Mouse (Mus musculus) heart, postnatal 0 days (tissue): ENCODE measurements around the gene Eef2. TPM values are rescaled to one million over a fixed set of nuclear protein-coding genes. Genes with fewer than 3 reads are reported as not detected.

Source experiments
- ATAC-seq: fragments of 200-750 bp; cut with Nextera tagmentation; 2 replicates; pipeline ENCODE4 v1.8.0; 2017; ENCODE audit warnings: low read depth, moderate number of reproducible peaks, moderate library complexity; ENCODE audit not compliant: insufficient read depth
- DNase-seq: peaks from one replicate; pipeline ENCODE4 v3.0.0-alpha.2; 2016; ENCODE audit warnings: low spot score
- H3K27ac ChIP-seq: fragments of 300-500 bp; sonication (generic); 2 replicates; pipeline ENCODE4 v1.5.1; 2014; ENCODE audit warnings: low read depth, mild to moderate bottlenecking
- H3K27me3 ChIP-seq: fragments of 300-500 bp; sonication (generic); 2 replicates; pipeline ENCODE4 v1.6.1; 2014; ENCODE audit warnings: low read length, mixed read lengths; ENCODE audit not compliant: control insufficient read depth, insufficient read depth
- H3K36me3 ChIP-seq: fragments of 300-500 bp; sonication (generic); replicated peaks from 2 replicates; pipeline ENCODE4 v1.6.1; 2014; ENCODE audit warnings: low read length, mixed read lengths; ENCODE audit not compliant: control insufficient read depth, insufficient read depth
- H3K4me1 ChIP-seq: fragments of 300-500 bp; sonication (generic); 2 replicates; pipeline ENCODE4 v1.6.1; 2014; ENCODE audit warnings: antibody characterized with exemption; ENCODE audit not compliant: control insufficient read depth, insufficient read depth
- H3K4me2 ChIP-seq: fragments of 300-500 bp; sonication (generic); 2 replicates; pipeline ENCODE4 v1.6.1; 2014; ENCODE audit warnings: low read depth, mild to moderate bottlenecking, low read length, moderate library complexity
- H3K4me3 ChIP-seq: fragments of 300-500 bp; sonication (generic); 2 replicates; pipeline ENCODE4 v1.5.1; 2014; ENCODE audit warnings: low read depth, low read length
- H3K9ac ChIP-seq: fragments of 300-500 bp; sonication (generic); replicated peaks from 2 replicates; pipeline ENCODE4 v1.6.1; 2014; ENCODE audit warnings: low read depth, low read length, mixed read lengths
- H3K9me3 ChIP-seq: fragments of 300-500 bp; sonication (generic); replicated peaks from 2 replicates; pipeline ENCODE4 v1.6.1; 2016; ENCODE audit warnings: low read length; ENCODE audit not compliant: control insufficient read depth
- CTCF ChIP-seq: IDR thresholded peaks from 2 replicates; pipeline ENCODE4 v1.5.1; 2016; ENCODE audit warnings: antibody characterized with exemption, control low read depth, low read depth
- EP300 ChIP-seq: IDR thresholded peaks from 2 replicates; pipeline ENCODE4 v1.6.1; 2016; ENCODE audit warnings: antibody characterized with exemption, low read depth
- WGBS: fragments of 180-500 bp; shearing (Covaris S2); extraction: QIAGEN DNeasy Blood & Tissue Kit; methylation state at CpG from one replicate; pipeline ENCODE4 v1.1.7; 2014; 5-methylcytosine and 5-hydroxymethylcytosine counted together
- polyA plus RNA-seq: library from polyadenylated mRNA; unstranded; fragments of >200 nt; fragmentation: Nextera tagmentation; extraction: Ambion mirVana; gene quantifications from 2 replicates; pipeline ENCODE4 v1.2.1, GENCODE M21; 2015
- total RNA-seq: library from RNA; depleted of rRNA; stranded (reverse); fragments of >200 nt; gene quantifications from 2 replicates; pipeline ENCODE4 v1.2.3, GENCODE M21; 2014; ENCODE audit warnings: low replicate concordance

The Eef2 gene
- total and polyA plus RNA-seq, 2 experiments from 2014 or later: 370 to 1,828 TPM

GRCm38 (mm10) chr10:81137252-81138130 is 38.9 kb upstream of the Eef2 start:
- Histone ChIP-seq H3K9me3 (no peaks in the 10 kb centered on the region), H3K4me1 (peaks cover 49% of the 10 kb centered on the region), H3K9ac (peak overlapping the region; percentile 98), H3K27ac (peak overlapping the region; percentile 99), H3K4me3 (peak overlapping the region; percentile 100), H3K27me3 (no peaks in the 10 kb centered on the region), H3K4me2 (peak overlapping the region; percentile 100), H3K36me3 (0 out of 2 replicates have a peak, but pooled peaks cover 3% of the 10 kb centered on the region)
- under 1% methylated on average over 75 of the region's 89 CpGs for WGBS
- DNase-seq (peak; percentile 98), ATAC-seq (peak; percentile 88)
- no peak for TF ChIP-seq CTCF
- TF ChIP-seq EP300: 0 out of 2 replicates have a peak, but pooled peaks have one; percentile 1

- Histone ChIP-seq H3K27me3 (no peaks in the 10 kb centered on the region), H3K9me3 (no peaks in the 10 kb centered on the region), H3K36me3 (0 out of 2 replicates have a peak, but pooled peaks cover 3% of the 10 kb centered on the region), H3K27ac (peak overlapping the region; percentile 92), H3K4me1 (peaks cover 55% of the 10 kb centered on the region), H3K9ac (peak overlapping the region; percentile 80), H3K4me3 (peak overlapping the region; percentile 74), H3K4me2 (peak overlapping the region; percentile 92)
- WGBS: 2% methylated on average over 19 of the region's 24 CpGs
- peak; percentile 38; the same call in 1 of the 2 replicates for TF ChIP-seq EP300
- no peak for TF ChIP-seq CTCF
- peak; percentile 1; the same call in 1 of the 2 replicates for ATAC-seq
- peak; percentile 54 for DNase-seq
Observed at GRCm38 (mm10) chr10:81138131-81138782, 38.2 kb upstream of the Eef2 start.

- 50% methylated on average over 11 of the region's 11 CpGs for WGBS
- Histone ChIP-seq H3K4me1 (peaks cover 55% of the 10 kb centered on the region), H3K9me3 (no peaks in the 10 kb centered on the region), H3K27ac (peak overlapping the region; percentile 92), H3K4me3 (peak overlapping the region; percentile 74), H3K36me3 (peaks cover 9% of the 10 kb centered on the region), H3K4me2 (peak overlapping the region; percentile 92), H3K9ac (peak overlapping the region; percentile 80), H3K27me3 (no peaks in the 10 kb centered on the region)
- no peak for TF ChIP-seq EP300
- no peak for TF ChIP-seq CTCF
- DNase-seq (peak; percentile 17), ATAC-seq (no peak)
Observed at GRCm38 (mm10) chr10:81138821-81139528, 37.5 kb upstream of the Eef2 start.

GRCm38 (mm10) chr10:81139529-81139846 is 36.9 kb upstream of the Eef2 start:
- H3K4me2 ChIP-seq: peak overlapping the region; percentile 92
- WGBS: 83% methylated on average over 4 of the region's 4 CpGs
- peak overlapping the region; percentile 92; the same call in 1 of the 2 replicates for H3K27ac ChIP-seq
- peak overlapping the region; percentile 74 for H3K4me3 ChIP-seq
- DNase-seq (no peak), ATAC-seq (no peak)
- H3K4me1 ChIP-seq: peaks cover 55% of the 10 kb centered on the region
- peak overlapping the region; percentile 80 for H3K9ac ChIP-seq
- TF ChIP-seq CTCF (no peak), EP300 (no peak)
- H3K27me3 ChIP-seq: no peaks in the 10 kb centered on the region
- H3K9me3 ChIP-seq: no peaks in the 10 kb centered on the region
- peaks cover 14% of the 10 kb centered on the region for H3K36me3 ChIP-seq

- peaks cover 19% of the 10 kb centered on the region for H3K36me3 ChIP-seq
- H3K27me3 ChIP-seq: no peaks in the 10 kb centered on the region
- WGBS: 39% methylated on average over 8 of the region's 8 CpGs
- H3K4me2 ChIP-seq: peak overlapping the region; percentile 92
- H3K9me3 ChIP-seq: no peaks in the 10 kb centered on the region
- DNase-seq (no peak), ATAC-seq (no peak)
- H3K4me3 ChIP-seq: peak overlapping the region; percentile 74
- TF ChIP-seq EP300 (no peak), CTCF (no peak)
- peaks cover 53% of the 10 kb centered on the region for H3K4me1 ChIP-seq
- H3K9ac ChIP-seq: peak overlapping the region; percentile 80
- H3K27ac ChIP-seq: peak overlapping the region; percentile 92
Observed at GRCm38 (mm10) chr10:81140005-81140404, 36.4 kb upstream of the Eef2 start.
